Mouse (Mus musculus): ENCODE results near the gene Ccr4.

Gene Ccr4

GRCm38 (mm10) chr9:114468701-114469100 is 36.0 kb downstream of the Ccr4 start:
- DNase-seq (ENCODE audit: low spot score in 2 of 2), result no peak

DNA sequence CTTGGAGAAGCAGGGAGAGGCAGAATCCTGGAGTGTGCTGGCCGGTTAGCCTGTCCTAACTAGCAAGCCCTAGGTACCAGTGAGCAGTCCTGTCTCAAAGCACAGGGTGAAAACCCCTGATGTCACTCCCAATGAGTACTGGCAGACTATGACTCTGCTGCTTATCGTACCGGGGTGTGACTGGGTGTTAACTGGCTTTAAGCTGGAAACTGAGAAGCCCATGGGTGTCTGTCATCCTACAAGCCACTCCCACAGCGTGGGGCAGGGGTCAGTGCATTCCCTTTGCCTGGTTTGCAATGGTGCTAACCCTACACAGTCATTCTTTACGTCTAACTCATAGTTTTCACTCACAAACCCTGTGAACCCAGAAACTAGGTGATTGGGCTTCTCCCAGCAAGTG is 36.5 kb downstream of the Ccr4 start:
- no peak for DNase-seq (ENCODE audit: low spot score in 2 of 2)

DNA sequence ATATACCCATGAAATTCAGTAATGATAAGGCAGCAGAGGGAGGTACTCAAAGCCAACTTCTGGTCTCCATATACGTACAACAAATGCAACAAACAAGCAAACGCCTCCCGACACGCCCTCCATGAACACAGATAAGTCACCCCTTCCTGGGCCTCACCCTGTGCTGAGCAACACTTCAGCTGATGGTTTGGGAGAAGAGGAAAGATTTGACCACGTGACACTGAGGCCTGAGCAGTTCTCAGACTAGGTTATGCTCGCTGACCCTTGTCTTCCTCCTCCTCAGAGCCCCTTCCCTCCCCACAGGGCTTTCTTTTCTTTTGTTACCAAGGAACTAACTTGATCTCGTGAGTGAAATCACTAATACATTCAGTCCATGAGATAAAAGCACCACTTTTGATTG is 37.8 kb downstream of the Ccr4 start:
- no peak for DNase-seq (ENCODE audit: low spot score in 2 of 2)

DNA sequence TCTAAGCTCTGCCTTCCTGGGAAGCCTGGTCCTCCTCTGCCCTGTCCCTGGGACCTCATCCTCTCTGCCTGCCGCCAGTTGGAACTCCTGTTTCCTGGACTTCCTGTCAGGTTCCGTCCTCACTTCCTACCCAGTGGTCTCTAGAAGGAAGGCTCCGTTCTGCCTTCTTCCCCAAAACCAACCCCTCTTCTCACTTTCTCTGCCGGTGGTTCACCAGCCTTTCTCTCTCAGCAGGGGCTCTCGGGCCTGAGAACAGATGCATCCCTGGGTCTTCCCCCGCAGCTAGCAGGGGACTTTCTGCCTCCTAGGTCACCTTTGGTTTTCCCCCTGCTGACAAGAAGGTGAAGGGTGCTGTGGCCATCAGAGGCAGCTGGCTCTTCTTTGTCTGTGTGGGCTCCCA is 39.3 kb downstream of the Ccr4 start:
- DNase-seq (ENCODE audit: low spot score in 2 of 2), result no peak

DNA sequence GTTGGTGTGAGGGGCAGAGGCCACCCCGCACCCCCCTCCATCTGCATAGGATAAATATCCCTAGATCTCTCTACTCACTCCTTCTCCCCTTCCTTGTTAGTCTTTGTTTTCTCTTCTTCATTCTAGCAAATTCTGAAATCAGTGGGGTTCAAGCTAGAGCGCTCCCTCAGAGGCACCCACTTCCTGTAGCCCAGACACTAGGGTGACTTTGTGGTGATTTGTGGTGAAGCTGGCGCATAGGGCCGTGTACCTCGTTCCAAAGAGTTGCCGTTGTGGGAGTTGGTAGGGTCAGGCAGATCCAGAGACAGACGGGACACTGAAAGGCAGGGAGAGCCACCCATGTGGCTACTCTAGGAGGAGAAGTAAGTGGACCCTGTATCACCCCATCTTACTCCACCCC is 42.1 kb downstream of the Ccr4 start:
- no peak for DNase-seq (ENCODE audit: low spot score in 2 of 2)

DNA sequence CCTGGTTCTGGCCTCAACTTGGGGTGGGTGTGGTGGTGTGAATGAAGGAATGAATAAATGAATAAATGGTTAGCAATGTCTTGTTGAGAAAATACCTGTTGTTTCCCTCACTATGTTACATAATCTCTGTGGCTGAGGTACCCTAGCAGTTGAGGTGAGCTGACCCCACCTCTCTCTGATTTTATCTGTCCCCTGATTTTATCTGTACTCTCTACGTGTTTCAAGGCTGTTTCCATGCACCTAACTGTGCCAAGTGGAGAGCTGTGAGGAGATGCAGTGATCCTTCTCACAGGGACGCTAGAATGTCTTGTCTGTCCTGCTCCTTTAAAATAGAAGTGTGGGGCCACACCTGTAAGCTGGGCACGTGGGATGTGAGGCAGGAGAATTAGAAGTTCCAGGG is 46.3 kb downstream of the Ccr4 start:
- DNase-seq (ENCODE audit: low spot score in 2 of 2), result no peak

- no peak for DNase-seq (ENCODE audit: low spot score in 2 of 2)
These were observed 49.3 kb downstream of the Ccr4 start for GRCm38 (mm10) chr9:114455420-114455819.

GRCm38 (mm10) chr9:114452418-114452817 is 52.3 kb downstream of the Ccr4 start:
- DNase-seq (ENCODE audit: low spot score in 2 of 2), result no peak

GRCm38 (mm10) chr9:114451615-114452014 is 53.1 kb downstream of the Ccr4 start:
- DNase-seq (ENCODE audit: low spot score in 2 of 2), result no peak

- no peak for DNase-seq (ENCODE audit: low spot score in 2 of 2)
These were observed 55.5 kb downstream of the Ccr4 start for GRCm38 (mm10) chr9:114449120-114449754.

GRCm38 (mm10) chr9:114448700-114449099 is 56.0 kb downstream of the Ccr4 start:
- no peak for DNase-seq (ENCODE audit: low spot score in 2 of 2)

- DNase-seq (ENCODE audit: low spot score in 2 of 2), result no peak
These were observed 57.8 kb downstream of the Ccr4 start for GRCm38 (mm10) chr9:114446887-114447286.

GRCm38 (mm10) chr9:114443351-114443750 is 61.4 kb downstream of the Ccr4 start:
- no peak for DNase-seq (ENCODE audit: low spot score in 2 of 2)

DNA sequence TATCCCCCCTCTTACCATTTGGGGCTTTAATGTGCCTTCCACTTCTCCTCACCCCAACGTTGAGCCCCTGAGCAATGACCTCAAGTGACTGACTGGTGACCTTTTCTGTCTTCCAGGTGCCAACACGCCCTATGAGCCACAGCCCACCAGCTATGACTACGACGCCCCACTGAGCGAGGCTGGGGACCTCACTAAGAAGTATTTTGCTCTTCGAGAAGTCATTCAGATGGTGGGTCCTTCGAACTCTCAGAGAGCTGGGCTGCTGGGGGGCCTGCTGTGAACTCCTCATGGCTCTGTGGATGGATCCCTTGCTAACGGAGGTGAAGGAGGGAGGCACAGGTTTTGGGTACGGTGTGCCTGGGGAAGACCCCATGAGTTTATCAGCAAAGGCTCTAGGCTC is 61.8 kb downstream of the Ccr4 start:
- DNase-seq (ENCODE audit: low spot score in 2 of 2), result no peak

GRCm38 (mm10) chr9:114442225-114442624 is 62.5 kb downstream of the Ccr4 start:
- no peak for DNase-seq (ENCODE audit: low spot score in 2 of 2)

GRCm38 (mm10) chr9:114440548-114440947 is 64.2 kb downstream of the Ccr4 start:
- no peak for DNase-seq (ENCODE audit: low spot score in 2 of 2)
